Mouse (Mus musculus) 3134 (cell line): ENCODE measurements at regions not wholly inside any gene's neighbourhood (a gene's known extent, or its start where the extent isn't known, plus 50 kb on each side); places are given as distances from the start of the nearest gene placed in this dataset.

Experiments used
- DNase-seq: peaks from one replicate; pipeline ENCODE4 v3.0.0-alpha.2; 2011; ENCODE audit warnings: low spot score; ENCODE audit not compliant: insufficient read length; ENCODE audit errors: extremely low read depth

GRCm38 (mm10) chr7:124670477-124670876 lies 687.8 kb downstream of the Hs3st4 start:
- DNase-seq, result no peak

GRCm38 (mm10) chr7:124671117-124671516 lies 688.4 kb downstream of the Hs3st4 start:
- no peak for DNase-seq

- DNase-seq, result no peak
Measured at GRCm38 (mm10) chr7:124676854-124677515, 694.3 kb downstream of the Hs3st4 start.

GRCm38 (mm10) chr7:124680561-124680960 lies 697.9 kb downstream of the Hs3st4 start:
- no peak for DNase-seq

GRCm38 (mm10) chr7:124681212-124681611 lies 698.5 kb downstream of the Hs3st4 start:
- DNase-seq, result no peak

GRCm38 (mm10) chr7:124681820-124682219 lies 699.2 kb downstream of the Hs3st4 start:
- no peak for DNase-seq

- no peak for DNase-seq
Measured at GRCm38 (mm10) chr7:124685424-124685823, 702.8 kb downstream of the Hs3st4 start.

GRCm38 (mm10) chr7:124704163-124704824 lies 721.6 kb downstream of the Hs3st4 start:
- no peak for DNase-seq

GRCm38 (mm10) chr7:124707143-124707542 lies 724.5 kb downstream of the Hs3st4 start:
- no peak for DNase-seq

GRCm38 (mm10) chr7:124708771-124709485 lies 726.3 kb downstream of the Hs3st4 start:
- DNase-seq, result peak; percentile 7

GRCm38 (mm10) chr7:124720927-124721326 lies 723.5 kb upstream of the Kdm8 start:
- no peak for DNase-seq

- DNase-seq, result no peak
Measured at GRCm38 (mm10) chr7:124742086-124742485, 702.4 kb upstream of the Kdm8 start.

- no peak for DNase-seq
Measured at GRCm38 (mm10) chr7:124746321-124746720, 698.2 kb upstream of the Kdm8 start.

GRCm38 (mm10) chr7:124748396-124748795 lies 696.1 kb upstream of the Kdm8 start:
- DNase-seq, result no peak

GRCm38 (mm10) chr7:124759084-124759483 lies 685.4 kb upstream of the Kdm8 start:
- no peak for DNase-seq

- DNase-seq, result no peak
Measured at GRCm38 (mm10) chr7:124777822-124778221, 666.7 kb upstream of the Kdm8 start.

- no peak for DNase-seq
Measured at GRCm38 (mm10) chr7:124782816-124783215, 661.7 kb upstream of the Kdm8 start.

- DNase-seq, result no peak
Measured at GRCm38 (mm10) chr7:124784995-124785394, 659.5 kb upstream of the Kdm8 start.

GRCm38 (mm10) chr7:124785896-124786295 lies 658.6 kb upstream of the Kdm8 start:
- no peak for DNase-seq

- DNase-seq, result no peak
Measured at GRCm38 (mm10) chr7:124788781-124789180, 655.7 kb upstream of the Kdm8 start.

- no peak for DNase-seq
Measured at GRCm38 (mm10) chr7:124803101-124803500, 641.4 kb upstream of the Kdm8 start.

- no peak for DNase-seq
Measured at GRCm38 (mm10) chr7:124834692-124835091, 609.8 kb upstream of the Kdm8 start.
